Mouse (Mus musculus) kidney, postnatal 14 days (tissue): ENCODE measurements around the gene Slc2a8.
"Not testable (repeated sequence)": the region's sequence is repeated elsewhere in the genome, so short reads cannot be mapped to it uniquely, and the experiment has no call there.

Experiments
- DNase-seq: peaks from one replicate; pipeline ENCODE4 v3.0.0; 2022; ENCODE audit warnings: mixed read lengths

Slc2a8 gene

GRCm38 (mm10) chr2:32981725-32982271 lies at the start of gene Slc2a8:
TSS of gene Slc2a8 (minus strand) at chr2:32982083.
- peak; percentile 96 for DNase-seq

GRCm38 (mm10) chr2:33025040-33025439 lies 43.2 kb upstream of the Slc2a8 start:
- peak; percentile 25 for DNase-seq

GRCm38 (mm10) chr2:33024564-33024963 lies 42.7 kb upstream of the Slc2a8 start:
- peak; percentile 19 for DNase-seq

- DNase-seq = peak; percentile 41
Measured at GRCm38 (mm10) chr2:33022846-33023245, 41.0 kb upstream of the Slc2a8 start.

GRCm38 (mm10) chr2:33018026-33018425 lies 36.1 kb upstream of the Slc2a8 start:
- DNase-seq = peak; percentile 73

- no peak for DNase-seq
Measured at GRCm38 (mm10) chr2:33017191-33017590, 35.3 kb upstream of the Slc2a8 start.

- no peak for DNase-seq
Measured at GRCm38 (mm10) chr2:33014877-33015276, 33.0 kb upstream of the Slc2a8 start.

- DNase-seq = not testable (repeated sequence)
Measured at GRCm38 (mm10) chr2:33009055-33009454, 27.2 kb upstream of the Slc2a8 start.

GRCm38 (mm10) chr2:33005041-33005440 lies 23.2 kb upstream of the Slc2a8 start:
- DNase-seq = no peak

GRCm38 (mm10) chr2:33002144-33002543 lies 20.3 kb upstream of the Slc2a8 start:
- DNase-seq = no peak

- DNase-seq = no peak
Measured at GRCm38 (mm10) chr2:32999752-33000151, 17.9 kb upstream of the Slc2a8 start.

GRCm38 (mm10) chr2:32997792-32998191 lies 15.9 kb upstream of the Slc2a8 start:
- no peak for DNase-seq

GRCm38 (mm10) chr2:32997081-32997480 lies 15.2 kb upstream of the Slc2a8 start:
- DNase-seq = no peak

- DNase-seq = no peak
Measured at GRCm38 (mm10) chr2:32992130-32992529, 10.2 kb upstream of the Slc2a8 start.

GRCm38 (mm10) chr2:32990167-32990832 lies 8.4 kb upstream of the Slc2a8 start:
- DNase-seq = no peak

- DNase-seq = no peak
Measured at GRCm38 (mm10) chr2:32989376-32989775, 7.5 kb upstream of the Slc2a8 start.

GRCm38 (mm10) chr2:32985844-32986243 lies 4.0 kb upstream of the Slc2a8 start:
- DNase-seq = no peak

GRCm38 (mm10) chr2:32983617-32984016 lies 1.7 kb upstream of the Slc2a8 start:
- DNase-seq = no peak

GRCm38 (mm10) chr2:32982700-32983099 lies 817 bp upstream of the Slc2a8 start:
- DNase-seq = no peak

- no peak for DNase-seq
Measured at GRCm38 (mm10) chr2:32981281-32981680, 602 bp downstream of the Slc2a8 start.

- DNase-seq = no peak
Measured at GRCm38 (mm10) chr2:32979675-32980074, 2.2 kb downstream of the Slc2a8 start.

GRCm38 (mm10) chr2:32978675-32979074 lies 3.2 kb downstream of the Slc2a8 start:
- DNase-seq = no peak

- no peak for DNase-seq
Measured at GRCm38 (mm10) chr2:32977114-32977513, 4.8 kb downstream of the Slc2a8 start.

- DNase-seq = no peak
Measured at GRCm38 (mm10) chr2:32974216-32974615, 7.7 kb downstream of the Slc2a8 start.

GRCm38 (mm10) chr2:32971235-32971634 lies 10.6 kb downstream of the Slc2a8 start:
- DNase-seq = no peak
